Mouse (Mus musculus) spleen, adult 18-20 months (tissue): Measurements from ENCODE around the gene Ctnna3.
A peak's percentile ranks its signal among the peaks of the same experiment; 100 is the strongest.

Source experiments
- DNase-seq, 2 experiments: peaks; one replicate each; pipeline ENCODE4 v3.0.0; 2022; ENCODE audit warnings: mixed read lengths in 2 of 2

The Ctnna3 gene

DNA sequence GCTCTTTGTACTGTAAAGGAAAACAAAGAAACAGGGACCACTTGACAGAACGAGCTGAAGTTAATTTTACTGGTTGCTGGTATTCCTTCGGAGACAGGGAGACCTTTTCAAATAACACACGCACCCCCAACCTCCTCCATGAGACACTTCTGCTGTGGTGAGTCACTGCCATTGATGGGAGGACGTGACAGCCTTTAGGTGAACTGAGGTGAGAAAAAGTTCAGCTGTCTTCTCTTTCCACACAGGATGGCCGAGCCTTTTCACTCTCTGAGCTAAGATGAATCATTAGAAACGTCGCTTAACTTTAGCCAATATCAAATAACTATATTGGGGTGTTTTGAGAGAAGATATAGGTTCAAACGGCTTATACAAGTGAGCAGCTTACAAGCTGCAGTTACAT lies 102.5 kb downstream of the Ctnna3 start:
- no peak for DNase-seq

DNA sequence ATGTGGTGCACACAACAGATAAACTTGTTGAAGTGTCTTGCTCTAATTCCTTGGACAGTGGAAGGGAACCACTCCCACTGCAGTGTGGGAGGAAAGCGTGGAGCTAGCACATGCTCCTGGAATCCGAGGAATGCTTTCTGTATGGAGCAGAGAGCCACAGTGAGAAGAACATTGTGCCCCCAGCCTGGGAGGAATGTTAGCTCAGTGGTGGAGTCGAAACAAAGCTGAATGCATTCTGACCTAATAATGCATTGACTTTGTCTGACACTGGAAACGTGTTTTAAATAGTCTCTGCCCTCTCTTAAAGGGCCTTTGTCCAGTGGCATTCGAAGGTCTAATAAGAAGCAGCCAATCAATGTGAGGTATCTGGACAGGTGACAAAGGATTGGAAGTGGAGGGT lies 111.9 kb downstream of the Ctnna3 start:
- no peak for DNase-seq

DNA sequence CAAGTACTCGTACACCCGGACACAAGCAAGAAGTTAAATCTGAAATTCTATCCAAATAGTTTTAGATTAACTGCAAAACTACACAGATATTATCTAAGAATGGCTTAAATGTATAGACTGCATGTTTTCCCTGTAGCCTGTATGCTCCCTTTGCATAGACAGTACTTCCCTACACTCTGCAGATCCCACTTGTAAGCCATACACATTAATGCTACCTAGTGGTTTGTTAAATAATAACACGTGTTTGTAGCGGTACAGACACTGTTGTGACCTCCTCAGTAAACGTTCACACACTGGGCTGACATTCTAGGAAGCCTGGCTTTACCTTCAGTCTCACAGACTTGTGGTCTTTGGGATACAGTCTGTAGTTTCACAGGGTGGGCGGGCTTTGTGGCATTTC lies 112.6 kb downstream of the Ctnna3 start:
- DNase-seq, result no peak

DNA sequence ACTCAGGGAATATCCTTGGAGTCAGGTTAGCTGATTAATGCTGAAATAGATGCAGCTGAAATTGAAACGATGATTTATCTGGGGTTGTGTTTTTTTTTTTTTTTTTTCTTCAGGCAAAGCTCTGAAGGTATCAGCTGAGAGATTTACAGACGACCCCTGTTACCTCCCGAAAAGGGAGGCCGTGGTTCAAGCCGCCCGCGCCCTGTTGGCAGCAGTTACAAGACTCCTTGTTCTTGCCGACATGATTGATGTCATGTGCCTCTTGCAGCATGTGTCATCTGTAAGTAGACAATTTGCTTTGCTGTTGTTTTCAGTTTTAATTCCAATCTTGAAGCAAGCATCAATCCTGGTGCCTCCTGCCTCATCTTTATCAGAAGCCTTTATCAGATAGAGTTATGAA lies 136.8 kb downstream of the Ctnna3 start:
- DNase-seq, result no peak

DNA sequence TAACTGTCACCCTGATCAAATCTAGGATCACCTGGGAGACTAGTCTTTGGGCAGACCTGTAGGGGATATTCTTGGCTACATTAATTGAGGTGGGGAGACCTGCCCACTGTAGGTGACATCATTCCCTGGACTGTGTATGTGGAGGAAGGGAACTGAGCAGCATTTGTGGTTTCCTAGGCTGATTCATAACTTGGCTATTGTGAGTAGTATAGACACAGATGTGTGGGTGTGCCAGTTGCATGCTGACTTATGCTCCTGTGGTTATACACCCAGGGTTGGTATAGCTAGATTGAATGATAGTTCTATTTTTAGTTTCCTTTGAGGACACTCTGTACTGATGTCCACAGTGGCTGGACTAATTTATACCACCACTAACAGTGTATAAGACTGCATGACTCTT lies 141.7 kb downstream of the Ctnna3 start:
- no peak for DNase-seq

DNA sequence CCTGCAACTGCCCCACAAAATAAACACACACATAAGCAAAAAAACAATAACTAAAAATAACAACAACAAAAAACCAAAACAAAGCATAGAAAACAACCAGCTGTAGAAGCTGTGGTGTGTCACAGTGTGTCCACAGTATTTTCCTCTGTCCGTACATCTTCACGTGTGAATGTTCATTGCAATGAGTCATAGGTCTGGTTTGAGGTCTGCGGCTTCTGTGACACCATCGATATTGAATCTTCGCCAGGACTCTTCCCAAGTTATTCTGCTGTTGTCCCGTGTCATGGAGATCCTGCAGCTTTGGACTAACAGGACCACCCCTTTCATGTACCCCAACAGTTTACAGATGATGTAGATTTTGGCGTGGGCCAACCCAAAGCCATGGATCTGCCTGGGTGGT lies 143.0 kb downstream of the Ctnna3 start:
- DNase-seq, result no peak

DNA sequence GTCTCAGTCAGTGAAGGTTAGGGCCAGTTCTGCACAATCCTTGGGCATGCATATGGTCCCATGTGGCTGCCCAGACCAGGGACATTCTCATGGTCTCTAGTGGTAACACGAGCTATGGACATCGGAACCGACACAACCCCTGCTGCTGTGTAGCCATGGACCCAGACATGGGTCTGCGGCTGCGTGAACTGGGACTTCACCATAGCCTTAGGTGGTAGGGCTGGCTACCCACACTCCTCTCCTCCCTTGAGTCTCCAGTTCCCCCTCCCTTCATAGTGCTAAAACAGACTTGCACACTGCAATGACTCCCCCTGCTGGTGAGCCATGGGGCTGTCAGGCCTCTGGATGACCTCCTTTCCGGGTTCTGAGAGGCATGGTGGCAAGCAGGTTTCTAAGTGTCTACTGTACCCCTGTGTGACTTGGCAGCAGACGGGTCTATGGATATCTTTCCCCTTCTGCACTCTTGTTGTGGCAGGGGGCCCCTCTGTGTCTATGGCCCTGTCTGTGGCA lies 144.3 kb downstream of the Ctnna3 start:
- no peak for DNase-seq

DNA sequence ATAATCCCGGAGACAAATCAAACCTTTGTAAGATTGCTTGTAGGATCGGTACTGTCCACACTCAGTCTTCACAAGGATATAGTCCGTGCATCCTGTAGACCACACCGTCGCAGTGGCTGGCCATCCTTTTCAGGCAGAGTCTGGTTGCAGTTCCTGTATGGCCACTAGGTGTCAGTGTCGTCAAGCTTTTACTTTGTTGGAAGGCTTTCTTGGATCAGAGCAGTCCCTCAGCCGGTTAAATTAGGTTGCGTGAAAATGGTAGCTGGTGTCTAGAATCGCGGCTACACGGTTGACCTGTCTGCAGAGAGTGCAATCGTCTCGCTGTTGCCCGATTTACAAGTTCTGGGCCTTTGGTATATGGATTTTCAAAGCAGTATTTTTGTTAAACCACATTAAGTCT lies 152.7 kb downstream of the Ctnna3 start:
- peak; percentile 9 to 64 for DNase-seq

DNA sequence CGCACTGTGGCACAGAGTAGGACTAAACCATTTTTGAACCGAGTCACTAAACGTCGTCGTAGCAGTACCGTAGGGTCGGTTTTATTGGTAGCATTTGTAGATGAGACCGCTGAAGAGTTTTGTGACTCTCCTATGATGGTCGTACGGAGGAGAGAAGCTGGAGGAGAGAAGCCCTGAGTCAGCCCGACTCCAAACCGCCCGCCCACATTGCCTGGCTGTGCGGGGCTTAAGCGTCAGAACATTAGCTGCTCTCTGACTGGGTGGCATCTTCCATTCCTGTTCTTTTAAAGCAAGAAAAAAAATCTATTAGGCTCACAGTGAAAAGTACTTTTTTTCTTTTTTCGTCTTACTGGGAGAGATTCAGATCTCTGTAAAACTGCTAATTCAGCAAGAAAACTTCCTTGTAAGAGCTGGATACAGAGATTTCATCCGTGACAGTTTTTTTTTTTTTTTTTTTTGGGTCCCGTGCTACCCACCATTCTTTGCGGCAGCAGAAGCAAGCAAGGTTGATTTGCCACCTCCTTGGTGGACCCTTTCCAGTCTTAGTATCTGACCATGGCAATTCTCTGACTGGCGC lies 154.0 kb downstream of the Ctnna3 start:
- no peak for DNase-seq

DNA sequence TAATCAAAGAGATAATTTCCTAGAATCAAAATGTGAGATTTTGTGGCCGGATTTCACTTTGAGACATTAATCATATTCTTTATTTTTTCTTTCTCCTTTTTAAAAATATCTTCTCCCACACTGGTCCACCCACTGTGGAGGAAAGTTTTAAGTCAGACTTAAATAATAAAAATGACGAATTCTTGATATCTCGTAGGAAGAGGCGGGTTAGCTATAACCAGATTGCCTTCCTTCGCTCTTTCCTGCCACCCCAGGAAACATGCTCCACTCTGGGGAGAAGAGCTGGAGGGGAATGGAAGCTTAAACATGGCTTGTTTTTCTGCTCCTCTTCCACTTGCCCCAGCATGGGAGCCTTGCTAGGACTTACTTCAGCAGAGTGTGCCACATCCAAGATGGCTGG lies 169.5 kb downstream of the Ctnna3 start:
- DNase-seq, result no peak

DNA sequence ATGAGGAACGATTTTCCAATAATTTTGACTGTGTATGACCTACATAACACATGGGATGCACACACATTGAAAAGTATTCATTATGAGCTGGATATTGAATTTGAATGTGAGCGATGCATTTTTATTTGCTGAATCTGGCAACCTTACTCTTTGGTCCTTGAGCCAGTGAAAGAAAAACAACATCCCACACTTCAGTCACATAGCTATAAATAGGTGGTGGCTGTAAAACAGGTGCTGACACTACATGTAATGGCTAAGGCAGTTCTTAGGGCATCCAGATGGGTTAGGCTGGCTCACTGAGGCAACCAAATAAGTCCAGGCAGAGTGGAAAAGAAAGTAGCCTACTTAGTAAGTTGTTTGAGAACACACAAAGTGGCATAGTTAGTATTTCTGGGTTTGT lies 171.3 kb downstream of the Ctnna3 start:
- DNase-seq, result no peak

DNA sequence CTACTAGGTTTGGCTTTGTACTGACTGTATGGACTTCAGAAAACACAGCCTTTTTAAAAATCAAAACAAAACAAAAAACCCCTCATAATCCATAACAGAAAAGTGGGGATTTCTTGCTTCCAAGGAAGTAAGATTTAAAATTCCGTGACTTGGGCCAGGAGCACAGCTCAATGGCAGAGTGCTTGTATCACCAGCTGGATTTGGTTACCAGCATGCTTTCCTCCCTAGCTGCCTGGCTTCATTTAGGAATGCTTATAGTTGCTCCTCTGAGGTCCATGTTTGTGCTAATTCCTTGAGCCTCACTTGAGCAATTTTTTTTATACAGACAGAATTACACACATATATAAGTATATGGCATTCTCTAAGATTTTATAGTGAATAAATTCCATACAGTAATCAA lies 198.6 kb downstream of the Ctnna3 start:
- DNase-seq, result no peak

DNA sequence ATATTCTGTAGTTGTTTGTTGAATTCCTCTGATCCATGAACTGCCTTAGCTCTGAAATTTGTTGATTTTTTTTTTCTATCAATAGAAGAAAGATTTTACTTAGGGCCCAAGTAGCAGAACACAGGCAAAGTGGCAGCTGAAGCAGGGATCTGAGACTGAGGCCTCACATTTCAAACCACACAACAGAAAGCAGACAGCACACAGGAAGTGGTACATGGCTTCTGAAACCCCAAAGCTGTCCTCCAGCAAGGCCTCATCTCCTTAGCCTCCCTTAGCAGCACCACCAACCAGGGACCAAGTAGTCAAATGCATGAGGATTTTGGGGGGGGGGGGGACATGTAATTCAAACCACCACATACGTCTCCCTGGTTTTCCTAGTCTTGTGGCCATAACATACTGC lies 204.0 kb downstream of the Ctnna3 start:
- no peak for DNase-seq

DNA sequence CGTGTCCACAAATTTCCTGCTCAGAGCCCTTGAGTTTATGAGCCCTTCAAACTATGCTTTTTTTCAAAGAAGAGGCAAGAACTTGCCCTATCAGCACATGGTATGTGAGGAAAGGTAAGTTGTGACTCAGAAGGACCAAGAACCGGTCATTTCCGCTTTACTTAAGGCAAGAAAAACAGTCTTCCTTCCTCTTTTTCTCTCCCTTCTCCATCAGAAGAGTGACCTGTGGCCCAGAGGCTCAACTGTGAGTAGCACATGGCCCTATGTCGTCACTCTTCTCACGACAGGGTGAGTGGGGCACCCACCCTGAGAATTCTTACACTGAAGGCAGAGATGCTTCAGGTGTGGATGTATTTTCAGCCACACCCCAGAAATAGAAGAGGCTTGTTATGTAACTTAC lies 208.1 kb downstream of the Ctnna3 start:
- no peak for DNase-seq

DNA sequence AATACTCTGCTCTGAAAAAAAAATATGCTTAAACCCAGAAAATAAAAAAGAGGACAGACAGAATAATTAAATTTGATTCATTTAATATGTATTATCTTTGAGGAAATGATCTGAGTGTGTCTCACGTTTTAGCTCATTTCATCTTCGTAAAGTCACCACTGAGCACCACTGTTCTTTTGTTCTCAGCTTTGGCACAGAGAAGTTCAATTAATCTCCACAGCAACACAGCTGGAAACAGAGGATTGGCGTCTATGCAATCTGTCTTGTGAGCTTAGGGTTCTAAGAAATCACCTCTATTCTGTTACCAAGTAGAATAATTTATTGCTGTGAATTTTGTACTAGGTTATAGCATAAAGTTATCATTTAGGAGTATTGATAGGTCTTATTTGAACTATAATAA lies 217.4 kb downstream of the Ctnna3 start:
- no peak for DNase-seq

DNA sequence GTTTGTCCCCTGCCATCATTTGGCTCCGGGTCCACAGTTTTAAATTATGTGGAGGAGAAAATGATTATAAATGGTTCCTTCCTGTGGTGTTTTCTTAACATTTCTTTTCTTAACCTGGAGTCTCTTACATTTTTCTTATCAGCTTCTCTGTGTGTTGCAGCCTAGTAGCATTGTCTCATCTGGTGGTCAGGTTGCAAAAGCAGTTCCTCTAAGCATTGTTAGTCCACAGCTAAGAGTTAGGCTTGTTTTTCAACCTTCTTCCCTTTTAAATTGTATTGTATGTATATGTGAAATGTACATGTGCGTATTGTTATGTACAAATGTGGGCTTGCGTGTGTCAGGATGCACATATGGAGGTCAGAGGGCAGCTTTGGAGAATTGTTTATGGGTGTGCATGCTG lies 220.4 kb downstream of the Ctnna3 start:
- no peak for DNase-seq

DNA sequence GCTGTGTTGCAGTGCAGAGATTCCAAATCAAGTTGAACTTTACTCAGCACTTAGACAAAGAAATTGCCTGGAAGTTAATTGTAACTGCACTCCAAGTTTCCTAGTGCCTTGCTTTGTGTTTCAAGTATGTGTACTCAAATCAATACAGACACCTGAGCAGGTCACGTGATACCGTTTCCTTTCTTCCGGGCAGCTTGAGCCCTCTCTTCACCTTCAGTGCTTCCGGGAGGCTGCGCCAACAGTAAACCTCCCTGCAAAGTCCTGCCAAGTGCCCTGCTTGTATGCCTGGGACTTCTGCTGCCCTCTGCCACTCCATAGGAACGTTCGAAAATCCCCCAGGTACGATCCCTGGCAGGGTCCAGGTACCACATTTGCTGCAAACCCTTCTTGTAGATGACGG lies 223.0 kb downstream of the Ctnna3 start:
- no peak for DNase-seq

DNA sequence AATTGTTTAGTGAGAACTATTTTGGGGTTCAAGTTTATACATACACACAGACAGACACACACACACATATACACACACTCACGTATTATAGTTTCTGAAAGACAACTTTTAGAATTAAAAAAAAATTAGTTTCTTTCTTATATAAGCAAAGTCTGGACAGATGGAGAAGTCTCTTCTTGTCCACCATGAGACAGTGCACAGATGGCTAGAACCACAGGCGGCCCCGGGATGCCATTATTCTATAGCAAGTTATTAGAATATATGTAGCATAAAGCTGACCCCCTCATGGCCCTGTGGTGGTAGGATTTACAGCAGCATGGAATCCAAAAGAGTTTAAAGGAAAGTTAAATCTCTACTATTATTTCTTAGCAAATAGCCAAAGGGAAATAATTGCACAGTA lies 223.7 kb downstream of the Ctnna3 start:
- DNase-seq, result no peak

DNA sequence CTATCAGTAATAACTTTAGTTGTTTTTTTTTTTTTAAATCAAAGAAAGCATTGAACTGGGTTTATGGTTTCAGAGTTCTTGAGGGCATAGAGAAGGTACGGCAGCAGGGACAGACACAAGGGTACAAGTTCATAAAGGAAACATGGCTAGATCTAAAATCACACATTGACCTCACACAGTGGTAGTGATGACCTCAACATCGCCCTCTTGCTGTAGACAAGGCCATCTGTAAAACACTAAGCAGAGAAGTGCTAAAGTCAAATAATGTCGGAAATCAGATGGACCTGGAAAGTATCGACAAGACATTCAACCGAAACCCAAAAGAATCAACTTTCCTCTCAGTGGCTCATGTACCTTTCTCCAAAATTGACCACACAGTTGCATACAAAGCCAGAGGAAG lies 224.7 kb downstream of the Ctnna3 start:
- no peak for DNase-seq

DNA sequence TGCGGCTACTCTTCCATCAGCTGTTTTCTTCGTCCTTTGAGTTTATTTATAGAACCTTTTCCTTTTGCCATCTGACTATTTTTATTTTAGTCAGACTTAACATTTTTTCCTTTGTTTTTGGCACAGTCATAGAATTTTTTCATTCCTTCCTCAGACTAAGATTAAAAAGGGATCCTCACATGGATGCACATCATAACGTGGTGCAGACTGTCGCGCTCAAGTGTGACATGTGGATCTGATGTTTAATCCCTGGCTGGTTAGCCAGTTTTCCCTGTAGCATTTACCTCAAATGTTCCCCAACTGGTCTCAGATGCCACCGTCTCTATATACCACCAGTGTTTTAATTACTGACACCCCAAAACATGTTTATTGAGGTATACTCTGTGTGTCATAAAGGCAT lies 246.4 kb downstream of the Ctnna3 start:
- DNase-seq, result no peak

DNA sequence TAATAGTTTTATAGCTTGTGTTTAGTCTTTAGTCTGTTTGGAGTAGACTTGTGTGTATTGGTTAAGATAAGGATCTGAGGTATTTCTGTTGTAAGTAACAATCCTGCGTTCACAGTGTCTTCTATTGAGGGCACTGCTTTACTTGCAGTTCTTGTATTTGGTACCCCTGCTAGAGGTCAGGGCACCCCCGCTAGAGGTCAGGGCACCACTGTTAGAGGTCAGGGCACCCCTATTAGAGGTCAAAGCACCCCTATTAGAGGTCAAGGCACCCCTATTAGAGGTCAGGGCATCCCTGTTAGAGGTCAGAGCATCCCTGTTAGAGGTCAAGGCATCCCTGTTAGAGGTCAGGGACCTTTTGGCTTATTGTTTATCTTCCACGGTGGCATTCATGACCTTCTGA lies 259.3 kb downstream of the Ctnna3 start:
- DNase-seq, result no peak

DNA sequence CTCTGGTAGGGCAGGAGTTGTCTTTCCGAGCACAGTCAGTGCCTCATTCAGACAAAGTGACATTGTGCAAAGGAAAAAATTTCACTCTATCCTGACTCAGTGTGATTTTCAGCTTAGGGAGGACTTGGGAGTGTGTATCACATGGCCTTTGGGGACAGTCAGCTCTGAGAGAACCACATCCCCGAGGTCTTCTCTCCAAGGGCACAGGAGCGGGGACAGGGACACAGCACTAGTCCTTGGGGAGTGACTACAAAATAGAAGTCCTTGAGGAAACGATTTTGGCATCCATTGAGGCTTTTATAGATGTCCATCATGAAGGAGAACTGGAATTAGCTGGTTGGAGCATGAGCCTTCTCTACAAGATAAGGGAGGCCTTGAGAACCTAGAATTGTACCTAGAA lies 259.8 kb downstream of the Ctnna3 start:
- no peak for DNase-seq

DNA sequence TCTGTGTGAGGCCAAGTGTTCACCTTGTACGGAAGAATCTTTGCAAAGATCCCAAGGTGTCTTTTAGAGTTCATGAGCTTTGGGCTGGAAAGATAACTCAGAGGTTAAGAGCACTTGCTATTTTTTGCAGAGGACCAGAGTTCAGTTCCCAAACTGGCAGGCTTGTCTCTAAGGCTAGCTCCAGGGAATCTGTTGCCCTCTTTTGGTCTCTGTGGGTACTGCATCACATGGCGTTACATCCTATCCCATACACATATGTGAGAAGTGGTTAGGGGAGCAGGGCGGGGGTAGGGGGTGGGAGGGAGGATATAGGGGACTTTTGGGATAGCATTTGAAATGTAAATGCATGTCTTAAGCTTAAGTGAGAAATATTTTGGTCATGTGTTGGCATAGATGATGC lies 262.1 kb downstream of the Ctnna3 start:
- no peak for DNase-seq

DNA sequence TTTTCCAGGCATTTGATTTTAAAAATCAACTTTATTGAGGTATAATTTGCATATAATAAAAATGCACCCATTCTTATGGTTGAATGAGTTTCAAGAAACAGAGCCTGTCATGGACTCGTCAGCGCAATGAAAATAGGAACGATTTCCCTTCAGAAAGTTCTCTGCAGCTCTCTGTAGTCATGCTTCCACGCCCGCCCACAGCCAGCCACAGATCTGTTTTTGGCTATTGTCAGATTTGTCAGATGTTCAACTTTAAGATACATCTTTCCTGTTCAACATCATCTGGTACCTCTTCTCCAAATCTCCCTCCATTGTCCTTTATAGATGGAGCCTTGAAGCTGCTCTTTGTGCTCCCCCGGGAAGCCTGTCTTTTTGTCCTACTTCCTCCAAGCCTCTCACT lies 280.3 kb downstream of the Ctnna3 start:
- no peak for DNase-seq

DNA sequence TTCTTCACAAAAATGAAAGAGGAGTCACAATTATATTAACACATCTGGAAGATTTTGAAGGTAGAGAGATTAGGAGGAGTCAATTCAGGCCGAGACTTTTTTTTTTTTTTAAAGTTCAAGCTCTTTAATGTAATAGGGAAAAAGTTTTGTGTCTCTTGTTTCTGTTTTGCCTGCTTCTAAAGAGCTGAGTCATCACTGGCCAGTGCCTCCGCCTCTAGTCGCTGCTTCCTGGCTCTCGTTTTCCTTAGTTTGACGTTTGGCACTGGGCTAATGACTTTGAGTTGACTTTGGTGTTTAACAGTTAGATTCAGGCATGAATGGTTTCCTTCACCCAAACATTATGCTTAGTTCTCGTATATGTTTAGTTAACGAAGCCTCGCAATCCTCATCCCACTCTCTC lies 282.6 kb downstream of the Ctnna3 start:
- DNase-seq, result no peak

DNA sequence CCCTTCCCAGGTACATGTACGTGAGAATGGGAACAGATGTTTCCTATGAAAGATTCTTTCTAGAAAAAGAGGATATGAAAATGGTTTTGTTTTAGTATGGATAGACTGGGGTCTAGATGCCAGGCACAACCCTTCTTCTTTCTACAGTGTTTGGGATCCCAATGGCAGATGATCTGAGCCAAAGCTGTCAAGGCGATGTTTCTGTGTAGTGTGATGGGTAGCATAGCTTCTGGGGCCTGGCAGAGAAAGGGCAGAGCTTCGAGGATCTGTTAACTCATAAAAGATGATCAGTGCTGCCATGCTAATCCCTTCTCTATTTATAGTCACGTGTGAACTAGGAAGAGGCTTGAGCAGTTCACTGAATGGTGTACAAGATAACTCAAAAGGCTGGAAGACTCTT lies 284.3 kb downstream of the Ctnna3 start:
- no peak for DNase-seq
